Mouse (Mus musculus) hindbrain, embryonic 10.5 days (tissue): ENCODE results near the gene Sgo2a. TPM values are rescaled to one million over a fixed set of nuclear protein-coding genes. Genes with fewer than 3 reads are reported as not detected.

Source experiments
- DNase-seq: peaks from one replicate; pipeline ENCODE4 v3.0.0-alpha.2; 2017; ENCODE audit warnings: low spot score
- H3K27ac ChIP-seq: fragments of 300-500 bp; sonication (generic); 2 replicates; pipeline ENCODE4 v1.5.1; 2016; ENCODE audit warnings: mild to moderate bottlenecking, moderate library complexity
- H3K27me3 ChIP-seq: fragments of 300-500 bp; sonication (generic); 2 replicates; pipeline ENCODE4 v1.6.1; 2016; ENCODE audit warnings: mild to moderate bottlenecking; ENCODE audit not compliant: poor library complexity, insufficient read depth, severe bottlenecking
- H3K36me3 ChIP-seq: fragments of 300-500 bp; sonication (generic); 2 replicates; pipeline ENCODE4 v1.6.1; 2016; ENCODE audit warnings: mild to moderate bottlenecking, moderate library complexity
- H3K4me1 ChIP-seq: fragments of 300-500 bp; sonication (generic); replicated peaks from 2 replicates; pipeline ENCODE4 v1.6.1; 2016; ENCODE audit warnings: mild to moderate bottlenecking
- H3K4me3 ChIP-seq: fragments of 300-500 bp; sonication (generic); 2 replicates; pipeline ENCODE4 v1.5.1; 2016; ENCODE audit warnings: mild to moderate bottlenecking, moderate library complexity
- H3K9me3 ChIP-seq: fragments of 300-500 bp; sonication (generic); 2 replicates; pipeline ENCODE4 v1.6.1; 2016; ENCODE audit warnings: mild to moderate bottlenecking, moderate library complexity
- WGBS: fragments of 180-500 bp; shearing (Covaris S2); methylation state at CpG from one replicate; pipeline ENCODE4 v1.1.7; 2016; 5-methylcytosine and 5-hydroxymethylcytosine counted together
- polyA plus RNA-seq: library from polyadenylated mRNA; unstranded; fragments of >200 nt; fragmentation: Nextera tagmentation; extraction: Ambion mirVana; gene quantifications from 2 replicates; pipeline ENCODE4 v1.2.1, GENCODE M21; 2016

Gene Sgo2a
- polyA plus RNA-seq, 1 experiment from 2014 or later = 16.5 TPM

DNA sequence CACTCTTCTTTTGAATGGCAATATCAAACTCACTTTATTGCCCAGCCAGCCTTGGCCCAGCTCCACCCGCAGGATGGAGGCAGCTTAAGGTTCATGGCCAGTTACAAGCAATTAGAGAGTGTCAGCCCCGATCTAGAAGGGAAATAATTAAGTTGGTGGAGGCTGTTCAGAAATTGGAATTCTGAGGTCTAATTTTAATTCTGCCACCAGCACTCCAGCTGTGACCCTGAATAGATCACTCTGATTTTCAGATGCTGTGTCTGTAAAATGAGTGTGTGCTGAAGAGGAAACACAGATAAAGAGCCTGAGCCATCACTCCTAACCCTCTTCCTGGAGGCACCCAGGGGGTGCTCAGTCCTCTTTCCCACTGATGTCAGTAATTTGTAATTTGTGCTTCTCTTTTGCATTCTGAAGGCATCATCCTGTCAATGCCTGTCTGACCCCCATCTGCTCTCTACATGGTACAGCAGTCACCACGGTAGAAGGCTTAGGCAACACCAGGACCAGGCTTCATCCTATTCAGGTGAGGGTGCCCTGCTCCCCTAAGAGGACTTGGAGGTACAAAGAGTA is 51.0 kb downstream of the Sgo2a start:
- H3K27ac ChIP-seq = no peak overlapping the region
- H3K4me3 ChIP-seq = no peak overlapping the region
- DNase-seq = no peak
- no peaks in the 10 kb centered on the region for H3K9me3 ChIP-seq
- no peaks in the 10 kb centered on the region for H3K4me1 ChIP-seq
- 67% methylated on average over 3 of the region's 3 CpGs for WGBS
- no peaks in the 10 kb centered on the region for H3K36me3 ChIP-seq
- no peaks in the 10 kb centered on the region for H3K27me3 ChIP-seq

- DNase-seq = no peak
- H3K9me3 ChIP-seq = no peaks in the 10 kb centered on the region
- no peak overlapping the region for H3K27ac ChIP-seq
- no peaks in the 10 kb centered on the region for H3K36me3 ChIP-seq
- H3K27me3 ChIP-seq = no peaks in the 10 kb centered on the region
- H3K4me1 ChIP-seq = no peaks in the 10 kb centered on the region
- H3K4me3 ChIP-seq = no peak overlapping the region
- WGBS = 90% methylated on average over 5 of the region's 5 CpGs
These were observed 53.4 kb downstream of the Sgo2a start for GRCm38 (mm10) chr1:58049126-58049525.

DNA sequence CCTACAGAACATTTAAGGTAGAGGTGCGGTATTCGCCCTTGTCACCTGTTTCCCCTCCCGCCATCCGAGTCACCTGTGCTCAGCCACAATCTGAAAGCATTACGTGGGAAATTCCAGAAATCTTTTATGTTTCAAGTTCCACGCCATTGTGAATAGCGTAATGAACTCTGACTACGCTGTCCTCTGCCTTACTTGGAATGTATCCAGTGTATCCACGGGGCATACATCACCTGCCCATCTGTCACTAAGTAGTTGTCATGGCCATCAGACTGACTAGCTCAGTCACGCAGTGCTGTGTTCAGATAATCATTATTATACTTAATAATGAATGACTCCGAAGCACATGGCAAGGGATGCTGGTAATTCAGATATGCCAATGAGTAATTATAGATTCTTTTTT is 59.8 kb downstream of the Sgo2a start:
- H3K4me3 ChIP-seq = no peak overlapping the region
- no peaks in the 10 kb centered on the region for H3K36me3 ChIP-seq
- H3K9me3 ChIP-seq = no peaks in the 10 kb centered on the region
- no peak for DNase-seq
- H3K27ac ChIP-seq = no peak overlapping the region
- H3K27me3 ChIP-seq = no peaks in the 10 kb centered on the region
- WGBS = 90% methylated on average over 11 of the region's 11 CpGs
- H3K4me1 ChIP-seq = 0 out of 2 replicates have a peak, but pooled peaks cover 4% of the 10 kb centered on the region

- no peak for DNase-seq
- no peak overlapping the region for H3K27ac ChIP-seq
- no peak overlapping the region for H3K4me3 ChIP-seq
- no peaks in the 10 kb centered on the region for H3K27me3 ChIP-seq
- 86% methylated on average over 13 of the region's 13 CpGs for WGBS
- H3K4me1 ChIP-seq = 0 out of 2 replicates have a peak, but pooled peaks cover 4% of the 10 kb centered on the region
- H3K9me3 ChIP-seq = no peaks in the 10 kb centered on the region
- H3K36me3 ChIP-seq = no peaks in the 10 kb centered on the region
These were observed 60.5 kb downstream of the Sgo2a start for GRCm38 (mm10) chr1:58056074-58056807.

GRCm38 (mm10) chr1:58056939-58057338 is 61.2 kb downstream of the Sgo2a start:
- DNase-seq = no peak

DNA sequence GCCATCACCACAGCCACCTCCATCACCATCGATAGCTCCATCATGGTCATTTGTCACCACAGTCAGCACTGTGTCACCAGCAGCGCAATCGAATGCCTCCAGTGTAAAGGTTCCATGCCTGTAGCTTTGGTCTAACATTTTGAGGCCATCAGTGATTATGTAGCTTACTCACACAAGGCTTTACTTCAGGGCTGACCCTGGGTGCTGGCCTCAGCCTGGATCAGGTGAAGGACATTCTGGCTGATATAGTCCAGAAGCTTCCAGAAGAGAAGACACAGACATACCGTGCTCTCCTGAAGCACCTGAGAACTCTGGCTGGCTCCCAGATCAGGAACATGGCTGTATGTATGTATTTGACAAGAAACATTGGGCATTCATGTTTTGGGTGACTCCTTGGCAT is 63.1 kb downstream of the Sgo2a start:
- no peak overlapping the region for H3K27ac ChIP-seq
- no peaks in the 10 kb centered on the region for H3K27me3 ChIP-seq
- DNase-seq = no peak
- no peaks in the 10 kb centered on the region for H3K36me3 ChIP-seq
- no peak overlapping the region for H3K4me3 ChIP-seq
- H3K4me1 ChIP-seq = 0 out of 2 replicates have a peak, but pooled peaks cover 4% of the 10 kb centered on the region
- 95% methylated on average over 4 of the region's 4 CpGs for WGBS
- no peaks in the 10 kb centered on the region for H3K9me3 ChIP-seq

More at GRCm38 (mm10) chr1:58056939-58057338, 61.2 kb downstream of the Sgo2a start:
- H3K4me1 ChIP-seq = 0 out of 2 replicates have a peak, but pooled peaks cover 4% of the 10 kb centered on the region
- H3K27me3 ChIP-seq = no peaks in the 10 kb centered on the region
- H3K4me3 ChIP-seq = no peak overlapping the region
- 82% methylated on average over 11 of the region's 11 CpGs for WGBS
- no peaks in the 10 kb centered on the region for H3K36me3 ChIP-seq
- H3K9me3 ChIP-seq = no peaks in the 10 kb centered on the region
- no peak overlapping the region for H3K27ac ChIP-seq

DNA sequence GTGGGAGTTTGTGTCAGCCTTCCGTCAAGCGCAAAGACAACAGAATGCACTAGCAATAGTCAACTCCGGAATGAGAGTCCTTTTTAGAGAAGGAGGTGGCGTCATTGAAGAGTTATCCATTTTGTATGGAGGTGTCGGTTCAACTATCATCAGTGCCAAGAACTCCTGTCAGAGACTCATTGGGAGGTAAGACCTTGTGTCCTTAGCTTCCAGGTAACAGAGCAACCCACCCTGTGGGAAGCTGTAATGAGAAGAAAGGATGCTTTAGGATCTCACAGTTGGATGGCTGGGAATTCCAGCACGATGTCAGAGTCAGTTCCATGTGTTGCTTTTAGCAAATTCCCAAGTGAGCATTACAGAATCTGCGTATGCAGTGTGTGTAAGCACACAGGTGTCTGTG is 66.4 kb downstream of the Sgo2a start:
- Histone ChIP-seq H3K9me3 (no peaks in the 10 kb centered on the region), H3K27me3 (no peaks in the 10 kb centered on the region), H3K4me3 (no peak overlapping the region), H3K4me1 (no peaks in the 10 kb centered on the region), H3K36me3 (no peaks in the 10 kb centered on the region), H3K27ac (no peak overlapping the region)
- no peak for DNase-seq
- WGBS = 87% methylated on average over 7 of the region's 7 CpGs

DNA sequence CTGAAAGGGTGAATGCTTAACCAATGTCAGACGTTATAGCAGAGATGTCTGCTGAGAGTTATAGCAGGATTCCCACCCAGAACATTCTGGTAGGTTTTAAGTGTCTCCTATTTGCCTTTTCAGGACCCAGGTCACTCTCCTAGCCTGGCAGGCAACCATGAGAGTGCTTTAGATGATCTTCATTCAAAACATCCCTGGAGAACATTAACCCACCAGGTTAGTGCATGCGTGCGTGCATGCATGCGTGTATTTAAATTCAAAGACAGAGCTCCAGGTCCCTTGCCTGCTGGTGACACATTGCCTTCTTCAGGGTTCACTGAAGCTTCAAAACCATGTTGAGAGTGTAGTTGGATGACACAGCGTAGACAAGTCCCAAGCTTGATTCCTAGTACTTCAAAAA is 69.4 kb downstream of the Sgo2a start:
- Histone ChIP-seq H3K27me3 (no peaks in the 10 kb centered on the region), H3K4me1 (no peaks in the 10 kb centered on the region), H3K27ac (no peak overlapping the region), H3K9me3 (no peaks in the 10 kb centered on the region), H3K4me3 (no peak overlapping the region), H3K36me3 (no peaks in the 10 kb centered on the region)
- no peak for DNase-seq
- 93% methylated on average over 5 of the region's 5 CpGs for WGBS

DNA sequence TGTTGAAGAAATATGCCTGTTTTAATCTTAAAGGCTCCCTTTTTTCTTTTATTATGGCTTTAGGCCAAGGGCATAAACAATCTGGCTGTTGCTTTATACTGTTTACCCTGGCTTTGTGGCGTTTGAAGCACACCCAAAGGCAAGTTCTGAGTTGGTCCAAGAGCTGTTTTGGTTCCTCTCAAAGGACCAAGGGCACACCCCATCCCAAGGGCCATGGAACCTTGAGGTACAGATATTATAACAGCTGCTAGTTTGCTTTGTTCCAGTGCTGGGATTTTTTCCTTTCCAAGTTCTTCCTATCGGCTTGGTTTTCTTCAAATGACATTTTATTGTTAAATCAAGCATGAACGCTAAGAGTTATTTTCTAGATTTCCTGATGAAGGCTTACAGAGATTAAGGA is 69.8 kb downstream of the Sgo2a start:
- H3K27ac ChIP-seq = no peak overlapping the region
- H3K4me1 ChIP-seq = no peaks in the 10 kb centered on the region
- no peak for DNase-seq
- H3K9me3 ChIP-seq = no peaks in the 10 kb centered on the region
- no peaks in the 10 kb centered on the region for H3K36me3 ChIP-seq
- H3K4me3 ChIP-seq = no peak overlapping the region
- WGBS = 80% methylated on average over 3 of the region's 3 CpGs
- no peaks in the 10 kb centered on the region for H3K27me3 ChIP-seq

- WGBS = 87% methylated on average over 6 of the region's 6 CpGs
- no peak overlapping the region for H3K27ac ChIP-seq
These were observed 73.4 kb downstream of the Sgo2a start for GRCm38 (mm10) chr1:58069181-58069580.

DNA sequence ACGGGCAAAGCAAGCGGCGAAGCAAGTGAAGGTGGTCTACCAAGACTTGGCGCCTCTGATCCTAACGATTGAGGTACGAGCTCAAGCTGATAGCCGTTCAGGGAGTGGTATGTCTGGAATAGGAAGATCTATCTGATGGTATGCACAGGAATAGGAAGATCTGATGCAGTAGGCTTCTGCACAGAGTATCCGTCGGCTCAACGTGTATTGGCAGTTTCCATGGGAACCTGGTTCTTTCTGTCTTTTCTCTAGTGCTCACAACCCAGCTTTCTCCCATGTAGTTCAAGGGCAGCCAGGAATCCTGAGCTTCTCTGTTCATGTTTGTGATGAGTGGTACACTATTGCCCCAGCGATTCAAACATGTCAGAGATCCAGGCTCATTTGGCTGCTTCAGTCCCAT is 74.3 kb downstream of the Sgo2a start:
- WGBS = 94% methylated on average over 11 of the region's 11 CpGs
- no peak for DNase-seq
- no peaks in the 10 kb centered on the region for H3K9me3 ChIP-seq
- no peaks in the 10 kb centered on the region for H3K27me3 ChIP-seq
- no peaks in the 10 kb centered on the region for H3K36me3 ChIP-seq
- H3K27ac ChIP-seq = no peak overlapping the region
- peaks cover 7% of the 10 kb centered on the region; the same call in 1 of the 2 replicates for H3K4me1 ChIP-seq
- no peak overlapping the region for H3K4me3 ChIP-seq

More at GRCm38 (mm10) chr1:58069181-58069580, 73.4 kb downstream of the Sgo2a start:
- Histone ChIP-seq H3K4me3 (no peak overlapping the region), H3K27me3 (no peaks in the 10 kb centered on the region), H3K36me3 (no peaks in the 10 kb centered on the region), H3K9me3 (no peaks in the 10 kb centered on the region), H3K4me1 (peaks cover 7% of the 10 kb centered on the region; the same call in 1 of the 2 replicates)
- DNase-seq = no peak

- WGBS = 88% methylated on average over 9 of the region's 9 CpGs
- H3K9me3 ChIP-seq = no peaks in the 10 kb centered on the region
- no peaks in the 10 kb centered on the region for H3K27me3 ChIP-seq
These were observed 75.2 kb downstream of the Sgo2a start for GRCm38 (mm10) chr1:58071006-58071405.

DNA sequence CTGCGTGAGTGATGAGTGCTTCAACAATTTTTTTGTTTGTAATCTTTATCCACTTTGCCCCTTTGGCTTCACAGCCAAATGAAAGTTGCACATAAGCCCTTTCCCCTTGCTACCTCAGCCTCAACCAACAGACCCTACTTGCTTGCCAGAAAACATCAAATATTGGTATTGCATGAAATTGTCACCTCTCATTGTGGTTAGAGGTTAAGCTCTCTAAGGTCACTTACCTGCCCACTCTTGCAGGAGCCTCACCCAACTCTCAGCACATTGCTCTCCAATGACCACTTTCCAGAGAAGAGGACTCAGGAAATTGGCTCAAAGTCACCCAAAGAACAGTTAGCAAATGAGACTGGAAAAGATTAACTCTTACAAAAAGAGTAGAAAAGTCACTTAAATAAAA is 75.7 kb downstream of the Sgo2a start:
- Histone ChIP-seq H3K9me3 (no peaks in the 10 kb centered on the region), H3K4me1 (peaks cover 7% of the 10 kb centered on the region; the same call in 1 of the 2 replicates), H3K36me3 (no peaks in the 10 kb centered on the region), H3K27me3 (no peaks in the 10 kb centered on the region), H3K27ac (no peak overlapping the region), H3K4me3 (no peak overlapping the region)
- 96% methylated on average over 1 of the region's 1 CpGs for WGBS
- no peak for DNase-seq

More at GRCm38 (mm10) chr1:58071006-58071405, 75.2 kb downstream of the Sgo2a start:
- H3K4me3 ChIP-seq = no peak overlapping the region
- H3K27ac ChIP-seq = no peak overlapping the region
- H3K36me3 ChIP-seq = no peaks in the 10 kb centered on the region
- peaks cover 7% of the 10 kb centered on the region; the same call in 1 of the 2 replicates for H3K4me1 ChIP-seq
- no peak for DNase-seq
